Mouse (Mus musculus): Measurements from ENCODE around the gene Bag3.

Gene Bag3

DNA sequence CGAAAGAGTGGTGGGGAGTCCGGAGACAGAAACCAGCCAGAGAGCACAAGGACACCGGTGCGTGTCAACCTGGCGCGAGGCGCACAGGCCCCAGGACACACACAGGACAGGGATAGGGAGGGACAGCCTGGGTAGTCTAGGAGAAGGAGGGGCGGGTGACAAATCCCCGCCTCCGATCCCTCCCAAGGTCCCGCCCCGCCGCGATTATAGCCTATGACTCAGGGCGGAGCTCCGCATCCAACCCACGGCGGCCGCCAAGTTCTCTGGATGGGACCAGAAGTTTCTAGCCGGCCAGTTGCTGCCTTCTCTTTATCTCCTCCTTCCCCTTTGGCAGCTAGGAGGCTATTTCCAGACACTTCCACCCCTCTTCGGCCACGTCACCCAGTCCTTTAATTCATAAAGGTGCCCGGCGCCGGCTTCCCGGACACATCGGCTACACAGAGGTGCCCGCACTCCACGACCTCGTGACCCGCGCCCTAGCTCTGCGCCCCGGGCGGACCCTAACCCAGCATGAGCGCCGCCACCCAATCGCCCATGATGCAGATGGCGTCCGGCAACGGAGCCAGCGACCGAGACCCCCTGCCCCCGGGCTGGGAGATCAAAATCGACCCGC is at the start of gene Bag3:
Gene Bag3, plus strand, starts transcription at position 268 of the 613 bp plus-strand sequence.
- DNase-seq: peak; percentile 97

DNA sequence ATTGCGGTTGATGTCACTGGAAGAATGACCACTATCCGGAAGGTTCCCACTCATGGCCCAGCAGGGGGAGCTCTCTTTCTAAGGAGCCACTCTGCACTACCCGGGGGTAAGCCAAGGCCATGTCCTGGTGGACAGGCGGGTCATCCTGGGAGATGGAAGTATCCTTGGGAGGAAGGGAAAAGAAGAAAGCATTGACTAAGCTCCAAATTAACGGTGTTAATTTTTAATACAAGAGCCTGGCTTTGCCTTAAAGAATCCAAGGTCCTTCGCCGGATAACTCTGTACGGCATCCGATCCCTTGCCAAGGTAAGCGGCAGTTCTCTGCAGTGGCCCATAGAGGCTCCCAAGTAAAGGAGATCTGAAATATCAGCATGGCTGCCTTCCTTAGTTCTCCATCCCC is 49.1 kb upstream of the Bag3 start:
- DNase-seq: peak; percentile 60

DNA sequence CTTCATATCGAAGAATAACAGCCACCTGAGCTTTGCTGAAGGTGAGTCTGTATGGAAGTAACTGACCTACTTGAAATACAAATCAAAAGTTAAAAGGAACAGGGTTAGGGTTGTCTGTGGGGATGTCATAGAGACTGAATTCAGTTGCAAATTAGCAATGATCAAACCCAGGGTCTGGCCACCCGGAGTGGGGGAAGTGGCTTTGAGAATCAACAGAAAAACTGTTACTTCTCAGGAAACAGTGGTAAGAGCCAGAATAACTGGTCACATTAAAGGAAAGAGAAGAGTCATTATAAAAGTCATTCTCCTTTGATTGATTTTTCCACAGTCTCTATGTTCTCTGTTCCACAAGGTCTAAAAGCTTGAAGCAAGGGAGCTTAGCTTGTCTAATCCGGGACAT is 34.4 kb upstream of the Bag3 start:
- no peak for DNase-seq

DNA sequence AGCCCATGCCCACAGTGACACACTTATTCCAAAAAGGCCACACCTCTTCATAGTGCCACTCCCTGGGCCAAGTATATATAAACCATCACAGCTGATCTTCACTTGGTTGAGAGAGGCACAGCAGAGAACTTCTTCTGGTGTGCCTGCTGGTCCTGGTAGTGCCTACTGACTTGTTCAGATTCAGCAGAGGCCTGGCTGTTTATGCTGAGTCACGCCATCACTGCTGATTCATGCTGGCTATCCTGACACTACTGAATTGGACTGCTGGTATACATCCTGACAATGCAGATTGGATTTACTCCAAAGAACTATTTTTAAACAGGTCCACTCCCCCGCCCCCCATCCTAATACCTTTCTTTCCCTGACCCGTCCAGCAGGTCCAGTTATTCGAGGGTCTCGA is 28.9 kb upstream of the Bag3 start:
- peak; percentile 78 for DNase-seq

DNA sequence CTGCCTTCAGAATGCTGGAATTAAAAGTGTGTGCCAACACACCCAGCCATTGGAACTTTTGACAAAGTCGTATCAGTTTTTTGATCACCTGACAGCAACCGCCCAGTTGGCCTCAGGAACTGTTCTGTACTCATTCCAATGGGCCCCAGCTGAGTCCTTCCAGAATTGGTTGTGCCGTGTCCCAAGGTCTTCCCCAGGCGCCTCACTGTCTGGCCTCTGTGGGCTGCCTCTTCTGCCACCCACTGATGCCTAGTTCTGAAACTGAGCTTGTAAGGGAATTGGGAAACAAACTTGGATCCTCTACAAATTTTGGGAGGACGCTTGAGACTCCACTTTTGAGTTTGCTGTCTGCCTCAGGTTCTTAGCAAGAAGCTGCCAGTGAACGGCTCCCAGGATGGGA is 23.6 kb upstream of the Bag3 start:
- no peak for DNase-seq

DNA sequence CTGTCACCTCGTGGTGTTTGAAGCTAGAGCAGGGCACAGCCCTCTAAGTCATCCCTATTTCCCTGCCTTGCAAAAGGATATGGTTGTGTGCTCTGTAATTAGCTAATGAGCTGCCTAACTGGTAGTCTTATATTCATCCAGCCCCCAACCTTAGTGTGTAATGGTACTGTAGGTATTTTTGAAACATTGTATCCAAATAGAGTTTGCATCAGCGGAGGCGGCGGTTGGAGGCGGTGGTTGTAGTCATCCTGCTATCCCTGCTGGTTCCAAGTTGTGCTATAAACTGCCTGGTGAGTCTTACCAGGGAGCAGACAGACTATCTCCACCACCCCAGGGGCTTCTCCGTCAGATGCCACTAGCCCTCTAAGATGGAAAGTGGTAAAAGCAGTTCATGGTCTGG is 19.3 kb upstream of the Bag3 start:
- no peak for DNase-seq

DNA sequence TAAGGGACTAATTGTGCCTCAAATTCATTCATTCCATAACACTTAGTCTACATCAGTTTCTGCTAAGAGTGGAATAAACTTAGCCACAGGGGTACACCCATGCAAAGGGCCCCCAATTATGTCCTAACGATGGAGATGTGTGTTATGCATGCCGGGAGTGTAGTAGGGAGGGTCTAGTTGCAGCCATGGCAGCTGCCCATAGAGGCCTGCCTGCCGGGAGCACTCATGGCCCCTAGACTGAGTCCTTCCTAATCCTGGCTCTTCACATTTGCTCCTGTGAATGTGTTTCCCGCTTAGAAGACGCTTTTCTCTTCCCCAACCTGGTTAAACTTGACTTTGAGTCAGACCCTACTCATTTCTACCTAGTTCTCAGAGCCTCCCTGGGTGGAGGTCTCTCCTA is 11.5 kb upstream of the Bag3 start:
- DNase-seq: no peak

DNA sequence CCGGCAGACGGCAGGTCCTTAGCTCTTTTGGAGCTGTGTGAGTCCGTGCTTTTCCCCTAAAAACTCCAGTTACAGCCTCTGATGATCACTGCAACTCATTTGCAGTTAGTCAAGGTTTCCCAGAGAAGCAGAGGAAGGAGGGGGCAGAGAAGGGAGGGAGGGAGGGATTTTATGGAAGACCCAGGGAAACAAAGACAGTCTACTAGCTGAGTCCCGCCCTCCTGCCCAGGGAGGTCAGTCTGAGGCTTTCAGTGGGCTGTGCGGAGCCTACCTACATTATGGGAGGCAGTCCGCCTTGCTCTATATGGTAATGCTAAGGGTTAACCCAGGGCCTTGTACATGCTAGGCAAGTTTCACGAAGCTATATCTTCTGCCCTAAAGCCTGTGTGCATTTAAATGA is 9.9 kb upstream of the Bag3 start:
- no peak for DNase-seq

DNA sequence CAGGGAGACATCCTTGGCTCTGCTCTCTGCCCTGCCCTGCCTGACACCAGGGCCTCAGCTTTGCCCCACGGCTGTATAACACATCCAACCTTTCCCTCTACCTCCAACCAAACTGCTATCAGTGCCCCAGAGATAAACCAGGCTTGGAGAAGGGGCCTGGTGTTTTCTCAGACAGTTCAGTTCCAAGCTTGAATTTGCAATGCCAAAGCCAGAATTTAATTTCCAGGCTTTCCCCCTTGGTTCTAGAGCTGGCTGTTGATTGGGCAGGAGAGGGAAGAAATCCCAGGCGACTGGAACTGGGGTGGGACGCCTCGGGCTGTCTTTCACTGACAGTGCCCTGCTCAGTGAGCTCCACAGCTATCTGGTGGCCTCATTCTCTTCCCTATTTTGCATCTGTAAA is 9.1 kb upstream of the Bag3 start:
- no peak for DNase-seq

DNA sequence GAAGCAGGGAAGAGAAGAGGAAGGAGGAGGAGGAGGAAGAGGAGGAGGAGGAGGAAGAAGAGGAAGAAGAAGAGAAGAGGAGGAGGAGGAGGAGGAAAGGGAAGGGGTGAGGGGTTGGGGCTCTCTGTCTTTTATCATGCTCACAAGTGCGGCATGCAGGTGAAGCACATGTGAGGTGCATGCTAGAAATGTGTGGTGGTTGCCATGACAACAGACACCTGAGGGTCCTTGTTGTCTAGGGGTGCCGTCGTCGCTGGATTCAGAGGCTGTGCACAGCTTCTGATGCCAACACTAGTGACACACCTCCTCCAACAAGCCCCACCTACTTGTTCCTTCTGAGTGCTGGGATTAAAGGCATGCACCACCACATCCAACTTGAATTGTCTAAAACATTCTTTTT is 7.1 kb upstream of the Bag3 start:
- DNase-seq: no peak

DNA sequence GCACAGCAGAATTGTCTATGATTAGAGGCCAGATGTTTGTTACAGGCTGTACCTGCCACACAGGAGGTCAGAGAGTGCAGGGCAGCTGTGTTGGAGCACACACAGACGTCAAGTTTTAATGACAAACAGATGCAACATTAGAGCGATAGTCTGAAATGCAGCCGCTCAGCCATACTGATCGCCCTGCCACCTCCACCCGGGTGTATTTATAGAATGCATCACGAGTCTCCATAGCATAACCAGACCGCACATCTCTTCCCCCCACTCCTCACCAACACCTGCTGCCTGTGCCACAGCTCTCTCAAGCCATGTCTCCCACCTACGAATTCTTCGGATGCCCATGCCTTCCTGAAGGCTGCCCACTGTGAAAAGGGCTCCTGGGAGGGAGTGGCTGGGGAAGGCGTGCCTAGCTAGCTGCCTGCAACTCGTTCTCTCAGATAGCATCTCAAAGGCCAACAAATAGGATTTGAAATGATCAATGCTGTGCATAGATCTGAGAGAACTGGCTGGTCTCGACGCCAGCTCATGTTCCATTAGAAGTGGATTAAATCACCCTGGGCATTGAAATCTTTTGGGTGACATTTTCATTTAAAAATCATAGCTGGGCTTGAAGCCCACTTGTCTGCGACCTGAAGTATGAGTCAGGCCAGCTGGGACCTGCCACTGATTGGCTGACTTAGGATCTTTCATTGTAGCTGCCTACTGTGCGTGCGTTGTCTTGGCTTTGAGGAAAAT is 3.9 kb upstream of the Bag3 start:
- DNase-seq: no peak

DNA sequence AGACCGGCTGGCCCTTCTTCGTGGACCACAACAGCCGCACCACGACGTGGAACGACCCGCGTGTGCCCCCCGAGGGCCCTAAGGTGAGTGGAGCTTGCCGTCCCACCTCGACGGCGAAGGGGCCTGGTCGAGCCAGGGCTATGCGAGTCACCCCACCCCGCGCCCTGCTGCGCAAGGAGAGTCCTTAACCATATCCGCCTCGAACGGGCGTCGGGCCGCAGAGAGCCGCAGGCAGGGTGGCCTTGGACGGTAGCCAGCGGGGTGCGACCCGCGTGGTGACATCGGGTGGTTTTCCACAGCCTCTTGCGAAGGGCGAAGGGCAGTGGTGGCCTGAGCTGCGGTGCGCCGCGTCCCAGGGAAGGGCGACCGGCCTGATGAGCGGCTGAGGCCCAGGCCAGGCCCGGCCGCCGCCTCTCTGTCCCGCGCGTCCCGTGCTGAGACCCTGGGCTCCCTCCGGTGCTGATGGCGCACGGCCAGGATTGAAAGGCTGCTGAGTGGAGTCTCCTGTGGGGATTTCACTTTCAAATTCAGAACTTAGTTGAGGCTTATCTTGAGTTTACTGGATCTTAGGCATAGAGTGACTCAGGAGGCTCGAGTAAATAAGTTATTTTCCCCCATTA is 656 bp downstream of the Bag3 start:
- peak; percentile 74 for DNase-seq

DNA sequence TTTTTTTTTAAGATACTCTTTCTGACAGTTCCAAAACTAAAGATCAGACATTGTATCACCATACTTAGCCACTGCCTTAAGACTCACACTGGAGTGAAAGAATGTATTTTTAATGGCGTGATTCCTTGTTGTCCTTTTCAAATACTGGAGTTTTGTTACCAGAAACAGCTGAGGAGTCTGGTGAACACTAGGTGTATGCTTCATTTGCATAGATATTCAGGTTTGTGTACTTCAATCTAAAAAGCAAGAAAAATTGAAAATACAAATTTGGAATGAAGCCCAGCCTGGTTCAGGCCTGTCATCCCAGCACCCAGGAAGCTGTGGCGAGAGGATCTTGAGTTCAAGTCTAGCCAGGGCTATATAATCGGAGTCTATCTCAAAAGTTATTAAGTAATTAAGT is 1.2 kb downstream of the Bag3 start:
- DNase-seq: no peak

DNA sequence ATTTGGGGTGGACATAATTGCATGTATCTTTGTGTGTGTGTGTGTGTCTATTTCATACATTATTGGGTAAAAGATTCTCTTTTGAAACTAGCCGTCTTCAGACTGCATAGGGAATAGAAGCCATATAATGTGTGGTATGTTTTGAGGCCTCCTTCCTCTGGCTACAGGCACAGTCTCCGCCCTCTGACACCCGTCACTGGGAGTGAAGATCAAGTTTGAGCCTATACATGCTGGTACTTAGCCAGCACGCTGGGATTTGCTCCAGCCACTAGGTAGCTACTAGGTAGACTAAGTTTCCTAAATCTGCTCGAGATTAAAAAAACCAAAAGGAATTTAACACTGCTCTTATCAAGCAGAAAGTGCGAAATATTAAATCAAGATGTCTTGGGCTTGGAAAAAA is 3.2 kb downstream of the Bag3 start:
- peak; percentile 52 for DNase-seq

DNA sequence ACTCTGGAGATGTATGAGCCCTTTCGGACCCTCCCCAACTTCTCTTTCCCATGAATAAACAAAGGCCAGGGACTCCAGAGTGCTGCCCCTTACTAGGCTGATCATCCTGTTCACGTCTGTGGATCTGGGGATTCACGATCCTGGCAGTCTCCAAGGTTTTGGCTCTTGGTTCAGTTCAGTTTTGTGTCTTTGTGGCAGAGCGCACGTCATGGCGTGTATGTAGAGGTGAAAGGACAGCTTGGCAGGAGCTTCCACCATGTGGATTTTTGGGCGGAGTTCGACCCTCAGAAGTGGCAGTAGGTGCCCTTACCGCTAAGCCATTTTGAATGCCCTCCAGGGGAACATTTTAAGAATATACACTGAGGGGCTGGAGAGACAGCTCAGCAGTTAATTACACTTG is 5.2 kb downstream of the Bag3 start:
- no peak for DNase-seq

DNA sequence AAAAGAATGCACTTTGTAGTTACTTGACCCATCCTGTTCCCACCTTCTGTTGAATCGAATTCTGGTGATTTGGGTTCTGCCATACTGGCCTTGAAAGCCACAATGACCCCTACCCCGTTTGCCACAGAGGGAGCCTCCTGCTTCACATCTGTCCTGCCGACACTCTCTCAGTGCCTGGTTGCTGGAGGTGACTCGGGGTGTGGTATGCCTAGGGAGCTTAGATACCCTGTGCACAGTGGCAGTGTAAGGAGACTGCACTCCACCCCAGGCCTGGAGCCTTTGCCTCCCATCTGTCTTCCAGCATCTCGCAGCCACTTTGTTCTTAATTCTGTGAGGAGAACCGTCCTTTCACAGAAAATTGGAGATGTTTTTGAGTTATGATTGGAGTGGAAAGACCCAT is 5.7 kb downstream of the Bag3 start:
- no peak for DNase-seq

DNA sequence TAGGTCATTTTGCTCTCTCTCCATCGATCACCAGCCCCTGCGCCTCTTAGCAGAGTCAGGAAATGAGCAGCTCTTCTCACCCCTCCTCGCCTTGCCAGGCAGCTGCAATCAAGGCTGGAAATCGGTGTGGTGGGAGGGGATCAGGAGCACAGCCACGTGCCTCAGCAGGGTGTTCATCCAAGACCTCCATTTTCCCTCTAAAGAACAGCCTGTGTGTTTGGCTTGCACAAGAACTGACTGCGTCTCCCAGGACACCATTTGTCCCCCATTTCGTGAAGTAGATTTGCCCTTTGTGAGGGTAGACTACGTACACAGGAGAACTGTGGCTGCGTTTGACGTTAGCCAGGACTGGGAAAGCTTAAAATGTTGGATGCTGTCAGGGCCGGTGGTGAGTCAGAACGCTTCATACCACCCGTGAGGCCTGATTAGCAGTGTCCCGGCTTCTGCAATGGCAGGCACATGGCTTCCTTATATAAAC is 6.2 kb downstream of the Bag3 start:
- peak; percentile 29 for DNase-seq

DNA sequence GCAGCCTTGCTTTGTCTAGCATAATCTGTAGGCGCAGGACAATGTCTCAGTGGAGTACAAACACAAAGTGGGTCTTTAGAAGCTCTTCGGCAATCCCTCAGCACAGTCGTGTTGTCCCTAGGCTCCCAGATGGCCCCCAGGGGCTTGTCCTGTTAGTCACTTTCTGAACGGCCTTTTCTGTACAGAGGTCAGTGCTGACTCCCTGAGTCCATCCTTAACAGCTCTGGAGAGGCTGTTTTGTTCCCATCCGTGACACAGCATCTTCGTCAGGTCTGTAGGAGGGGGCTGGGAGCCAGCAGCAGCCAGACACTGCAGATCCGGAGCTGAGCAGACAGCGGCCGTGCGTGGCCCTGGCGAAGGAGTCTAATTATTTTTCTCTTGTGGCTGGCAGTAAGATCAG is 7.6 kb downstream of the Bag3 start:
- DNase-seq: no peak

DNA sequence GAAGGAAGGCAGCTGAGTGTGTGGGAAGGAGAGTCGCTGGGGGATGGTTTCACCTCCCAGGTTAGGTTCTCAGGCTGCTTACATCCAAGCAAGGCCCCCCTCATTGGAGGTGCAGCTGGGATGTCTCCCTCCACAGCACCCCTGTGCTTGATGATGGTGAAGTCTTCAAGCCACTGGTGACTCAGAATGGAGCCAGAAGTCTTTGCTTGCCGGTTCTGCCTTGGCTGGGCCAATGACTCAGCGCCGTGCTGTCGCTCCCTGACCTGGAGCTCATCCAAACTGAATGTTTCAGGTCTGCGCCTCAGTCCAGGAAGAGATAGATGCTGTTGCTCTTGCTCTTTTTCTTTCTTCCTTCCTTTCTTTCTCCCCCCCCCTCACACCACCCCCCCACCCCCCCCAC is 8.5 kb downstream of the Bag3 start:
- peak; percentile 28 for DNase-seq

DNA sequence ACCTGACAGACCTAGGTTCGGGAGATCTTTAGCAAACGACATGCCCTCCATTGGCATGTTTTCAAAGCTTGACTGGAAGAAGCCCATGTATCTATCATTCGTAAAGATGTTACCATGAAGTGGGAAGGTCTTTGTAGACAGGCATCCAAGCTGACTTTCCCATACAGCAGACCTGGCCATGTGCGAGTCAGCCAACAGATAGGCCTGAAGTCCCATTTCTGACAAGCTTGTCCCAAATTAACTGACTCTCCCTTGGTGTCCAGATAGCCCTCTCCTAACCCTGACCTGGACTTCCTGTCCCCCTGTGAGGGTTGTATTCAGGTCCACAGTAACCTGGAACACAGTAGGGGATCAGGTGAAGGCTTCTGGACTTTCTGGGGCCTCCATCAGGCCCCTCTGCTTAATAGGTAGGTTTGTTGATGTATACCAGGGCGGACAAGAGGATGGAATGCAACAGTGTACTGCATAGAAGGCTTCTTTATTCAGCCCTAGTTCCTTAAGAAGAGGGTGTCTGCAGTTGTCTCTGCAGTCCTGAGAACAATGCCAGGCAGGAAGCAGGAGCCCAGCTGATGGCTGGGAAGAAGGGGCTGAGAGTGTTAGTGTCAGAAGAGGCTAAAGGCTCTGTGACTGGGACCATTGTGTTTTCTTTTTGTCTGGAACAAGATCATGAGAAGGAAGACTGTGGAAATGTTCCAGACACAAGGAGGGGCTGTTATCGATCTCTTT is 9.2 kb downstream of the Bag3 start:
- no peak for DNase-seq

DNA sequence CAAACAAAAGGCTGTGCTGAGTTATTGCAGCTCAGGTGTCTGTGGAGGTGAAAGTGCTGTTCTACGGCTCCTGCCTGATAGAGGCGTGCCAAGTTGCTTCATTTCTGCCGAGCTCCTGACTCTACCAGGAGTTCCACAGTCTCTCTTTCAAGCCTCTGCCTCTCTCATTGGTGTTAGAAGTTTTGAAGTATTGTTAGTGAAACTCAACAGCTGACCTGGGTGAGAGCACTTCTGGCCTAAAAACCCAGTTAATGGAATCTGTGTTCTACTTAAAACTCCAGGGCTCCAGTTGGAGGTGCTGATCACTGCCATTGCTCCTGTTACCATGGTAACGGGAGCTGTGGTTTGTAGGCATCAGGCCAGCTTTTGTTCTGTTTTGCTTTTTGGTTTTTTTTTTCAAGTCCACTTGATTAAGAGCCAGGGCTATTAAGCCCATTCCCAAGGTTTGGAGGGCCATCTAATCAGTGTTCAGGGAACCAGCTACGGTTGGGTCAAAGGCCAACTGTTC is 11.6 kb downstream of the Bag3 start:
- DNase-seq: no peak

DNA sequence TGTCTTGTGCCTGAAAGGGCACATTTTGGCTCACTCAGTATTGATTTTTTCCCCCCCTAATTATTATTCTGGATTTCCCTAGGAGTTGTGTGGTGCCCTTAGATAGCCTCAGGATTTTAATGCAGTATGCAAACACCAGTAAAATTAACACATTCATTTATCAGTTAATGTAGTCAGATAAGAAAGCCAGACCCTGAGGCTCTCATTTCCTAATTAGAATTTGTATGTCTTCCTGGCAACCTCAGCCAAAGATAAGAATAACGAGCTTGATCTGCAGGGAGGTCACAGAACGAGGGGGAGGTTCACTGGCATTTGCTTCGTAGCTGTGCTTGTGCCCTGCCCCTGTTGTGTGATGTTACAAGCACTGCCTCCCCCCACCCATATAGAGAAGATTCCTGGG is 12.7 kb downstream of the Bag3 start:
- DNase-seq: no peak

DNA sequence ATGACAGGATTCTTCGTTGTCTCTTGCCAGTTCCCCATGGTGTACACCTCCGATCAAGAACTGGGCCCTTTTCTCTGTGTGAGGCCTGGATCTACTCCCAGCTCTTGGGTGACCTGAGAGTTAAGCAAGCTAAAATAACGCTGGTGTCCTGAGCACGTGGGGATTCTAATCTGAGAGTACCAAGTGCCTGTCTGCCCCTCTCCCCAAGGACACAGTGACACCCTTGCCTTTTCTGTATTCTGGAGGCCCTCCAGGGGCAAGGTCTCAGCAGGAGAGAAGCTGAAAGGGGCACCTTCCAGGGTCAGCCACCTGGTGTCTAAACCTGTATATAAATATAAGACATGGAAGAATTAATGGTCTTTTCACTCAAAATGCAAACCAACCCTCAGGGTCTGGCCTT is 14.3 kb downstream of the Bag3 start:
- no peak for DNase-seq

DNA sequence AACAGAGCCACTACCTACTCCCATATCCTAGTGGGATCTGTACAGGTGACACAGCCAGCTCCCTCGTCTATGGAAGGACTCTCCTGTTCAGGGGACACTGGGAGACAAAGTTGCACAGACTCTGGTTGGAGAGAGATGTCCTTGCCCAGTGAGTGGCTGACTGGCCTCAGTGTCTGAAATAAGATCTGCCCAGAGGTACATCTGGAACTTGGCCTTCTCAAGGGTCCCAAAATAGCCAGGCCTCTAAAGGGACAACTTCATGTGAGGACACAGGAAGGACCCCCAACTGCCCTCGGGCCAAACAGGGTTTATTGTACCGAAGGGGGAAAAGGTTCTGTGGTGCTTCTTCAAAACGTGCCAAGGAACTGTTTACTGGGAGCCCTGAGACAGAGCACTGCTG is 14.8 kb downstream of the Bag3 start:
- no peak for DNase-seq
